Mouse (Mus musculus) erythroblast, adult 5-6 weeks (primary cell): ENCODE data around the gene Nuak2. TPM values are rescaled to one million over a fixed set of nuclear protein-coding genes. Genes with fewer than 3 reads are reported as not detected.
"Not testable (repeated sequence)": the region's sequence is repeated elsewhere in the genome, so short reads cannot be mapped to it uniquely, and the experiment has no call there.

ENCODE experiments used
- ATAC-seq: replicated peaks from 2 replicates; pipeline ENCODE4 v1.8.0; 2016; ENCODE audit warnings: moderate number of reproducible peaks, mild to moderate bottlenecking, moderate TSS enrichment, inconsistent platforms; ENCODE audit not compliant: poor library complexity, low FRiP score, severe bottlenecking
- total RNA-seq, 2 experiments: library from RNA; stranded (forward) in 1 of 2; stranded (reverse) in 1 of 2; fragments of 150-400 nt in 1 of 2; fragments of 200-764, 138-1000 nt in 1 of 2; gene quantifications; 2 replicates each; pipeline versions ENCODE4 v1.2.3 to v1.2.4; 2015 to 2017; ENCODE audit warnings: low replicate concordance in 2 of 2

The Nuak2 gene
- total RNA-seq (2015; ENCODE audit: low replicate concordance) (4.4 and 7.7 TPM in 2 replicates), total RNA-seq (2017; ENCODE audit: low replicate concordance) (1.8 and 3.7 TPM in 2 replicates)

DNA sequence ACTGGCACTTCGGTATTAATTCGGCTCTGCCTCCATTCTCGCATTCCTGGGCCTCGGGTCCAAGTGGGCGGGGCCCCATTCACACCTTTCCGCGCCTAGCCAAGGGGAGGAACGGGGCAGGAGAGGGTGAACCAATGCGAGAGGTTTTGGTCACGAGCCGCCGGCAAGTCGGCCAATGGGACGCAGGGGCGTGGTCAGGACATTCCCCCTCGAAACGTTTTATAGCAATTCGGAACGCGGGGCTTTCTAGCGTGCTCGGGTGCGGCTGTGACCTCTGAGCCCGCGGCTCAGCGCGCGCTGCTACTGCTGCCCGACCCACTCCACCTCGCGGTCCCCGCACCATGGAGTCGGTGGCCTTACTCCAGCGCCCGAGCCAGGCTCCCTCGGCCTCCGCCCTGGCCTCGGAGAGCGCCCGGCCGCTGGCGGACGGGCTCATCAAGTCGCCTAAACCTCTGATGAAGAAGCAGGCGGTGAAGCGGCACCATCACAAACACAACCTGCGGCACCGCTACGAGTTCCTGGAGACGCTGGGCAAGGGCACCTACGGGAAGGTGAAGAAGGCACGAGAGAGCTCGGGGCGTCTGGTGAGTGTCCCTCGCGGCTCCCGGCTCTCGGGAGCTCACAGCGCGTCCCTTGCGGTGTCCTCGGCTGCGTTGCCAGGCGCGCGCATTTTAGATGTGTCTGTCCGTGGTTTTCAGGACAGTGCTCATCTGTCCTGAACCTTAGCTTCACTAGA, at the start of gene Nuak2:
Nuak2 (plus strand) TSS at position 238 of the 736 bp plus-strand sequence.
- ATAC-seq, result peak; percentile 87

DNA sequence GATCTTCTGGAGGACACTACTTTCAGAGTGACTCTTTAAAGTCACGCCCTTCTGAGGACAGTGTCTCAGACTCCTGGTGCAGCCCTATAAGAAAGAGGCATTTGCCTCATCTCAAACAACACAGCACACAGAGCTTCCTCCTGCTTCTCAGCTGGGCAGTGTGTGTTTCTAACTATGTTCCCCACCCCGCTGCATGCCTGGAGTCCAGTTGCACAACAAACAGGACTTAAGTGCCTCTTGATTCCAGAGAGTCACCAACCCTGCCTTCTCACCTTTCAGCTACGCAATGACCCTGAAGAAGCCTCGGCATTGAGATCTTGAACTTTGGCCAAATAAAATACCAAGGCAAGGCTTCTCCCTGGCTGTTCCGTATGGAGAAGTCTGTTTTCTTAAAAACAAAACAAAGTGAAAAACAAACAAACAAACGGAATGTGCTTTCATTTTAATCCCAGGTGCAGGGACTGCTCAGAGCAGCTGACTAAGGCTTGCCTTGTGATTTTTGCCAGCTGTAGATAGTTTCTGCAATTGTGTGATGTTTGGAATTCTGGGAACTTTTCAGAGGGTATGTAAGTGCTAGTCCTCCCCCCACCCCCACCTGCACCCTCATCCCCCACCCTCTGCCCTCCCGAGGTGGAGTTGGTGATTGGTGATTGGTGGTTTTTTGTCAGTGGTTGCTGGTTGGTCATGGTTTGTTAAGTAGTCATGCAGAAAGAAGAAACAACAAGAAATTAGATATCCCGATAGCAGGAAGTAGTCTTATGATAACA, 49.0 kb upstream of the Nuak2 start:
- no peak for ATAC-seq

DNA sequence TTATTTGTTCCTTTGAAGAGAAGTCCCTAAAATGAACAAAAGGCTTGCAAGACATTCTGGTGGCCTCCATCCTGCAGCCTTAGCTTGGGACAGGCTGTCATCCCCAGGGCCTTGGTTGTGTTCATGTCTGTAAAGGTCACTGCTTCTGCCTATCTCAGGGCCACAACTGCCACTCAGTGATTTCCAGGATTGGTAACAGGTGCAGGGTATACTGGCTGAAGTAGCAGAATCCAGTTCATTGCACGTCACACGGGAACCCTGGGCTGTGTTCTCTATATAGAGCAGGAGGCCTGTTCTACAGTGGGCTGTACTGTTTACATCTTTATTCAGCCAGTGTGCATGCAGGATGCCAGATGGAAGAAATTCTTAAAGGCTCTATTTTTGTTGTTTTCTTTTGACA, 48.0 kb upstream of the Nuak2 start:
- no peak for ATAC-seq

GRCm38 (mm10) chr1:132268418-132269060, 47.4 kb upstream of the Nuak2 start:
- ATAC-seq, result no peak

GRCm38 (mm10) chr1:132271237-132271636, 44.7 kb upstream of the Nuak2 start:
- ATAC-seq, result no peak

DNA sequence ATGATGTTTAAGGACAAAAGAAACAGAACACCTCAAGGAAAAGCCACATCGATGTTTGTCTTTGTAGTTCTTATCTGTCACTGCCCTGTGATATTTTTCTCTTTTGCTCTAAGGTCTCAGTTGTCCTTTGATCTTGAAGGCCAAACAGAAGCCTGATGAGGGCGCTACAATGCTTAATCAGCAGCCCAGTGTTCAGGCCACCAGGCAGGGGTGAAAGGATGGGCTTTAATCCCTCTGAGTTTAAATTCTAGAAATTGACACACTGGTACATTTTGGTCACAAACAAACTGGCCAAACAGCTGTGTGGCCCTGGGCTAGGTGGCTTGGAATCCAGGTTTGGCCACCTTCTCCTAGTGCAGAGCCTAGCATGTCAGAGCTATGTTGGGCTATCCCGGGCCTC, 39.2 kb upstream of the Nuak2 start:
- no peak for ATAC-seq

DNA sequence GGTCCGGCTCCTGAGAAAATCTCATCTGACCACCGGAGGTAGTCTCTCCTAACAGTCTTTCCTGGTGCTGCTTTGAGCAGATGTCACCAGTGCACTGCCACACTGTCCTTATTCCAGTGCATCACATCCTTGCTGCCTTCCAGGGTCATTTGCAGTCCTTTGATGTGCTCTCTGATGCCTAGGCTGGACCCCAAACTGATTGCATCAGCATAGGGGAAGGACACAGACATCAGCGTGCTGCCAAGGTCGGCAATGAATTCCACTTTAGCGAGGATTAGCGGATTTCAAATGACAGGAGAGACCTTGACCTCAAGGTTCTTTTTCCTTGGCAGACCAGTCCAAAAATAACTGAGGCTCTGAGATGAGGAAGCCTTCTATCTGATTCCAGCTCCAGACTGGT, 38.8 kb upstream of the Nuak2 start:
- ATAC-seq, result no peak

DNA sequence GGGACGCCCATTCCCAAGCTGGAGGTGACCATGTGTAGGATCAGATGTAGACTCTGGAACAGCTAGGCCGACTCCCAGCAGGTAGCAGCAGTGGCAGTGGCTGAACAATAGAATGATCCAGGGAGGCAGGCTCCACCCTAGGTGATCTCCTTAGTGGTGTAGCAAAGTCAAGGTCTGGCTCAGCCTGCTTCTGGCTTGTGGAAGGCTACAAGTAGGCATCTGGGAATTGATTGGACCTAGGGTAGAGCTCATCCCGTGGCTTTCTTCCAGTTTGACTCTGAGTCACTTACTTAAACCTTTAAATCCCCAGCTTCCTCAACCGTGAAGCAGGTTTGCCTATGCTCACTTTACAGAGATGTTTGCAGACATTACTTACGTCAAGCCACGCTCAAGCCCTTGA, 35.3 kb upstream of the Nuak2 start:
- ATAC-seq, result not testable (repeated sequence)

DNA sequence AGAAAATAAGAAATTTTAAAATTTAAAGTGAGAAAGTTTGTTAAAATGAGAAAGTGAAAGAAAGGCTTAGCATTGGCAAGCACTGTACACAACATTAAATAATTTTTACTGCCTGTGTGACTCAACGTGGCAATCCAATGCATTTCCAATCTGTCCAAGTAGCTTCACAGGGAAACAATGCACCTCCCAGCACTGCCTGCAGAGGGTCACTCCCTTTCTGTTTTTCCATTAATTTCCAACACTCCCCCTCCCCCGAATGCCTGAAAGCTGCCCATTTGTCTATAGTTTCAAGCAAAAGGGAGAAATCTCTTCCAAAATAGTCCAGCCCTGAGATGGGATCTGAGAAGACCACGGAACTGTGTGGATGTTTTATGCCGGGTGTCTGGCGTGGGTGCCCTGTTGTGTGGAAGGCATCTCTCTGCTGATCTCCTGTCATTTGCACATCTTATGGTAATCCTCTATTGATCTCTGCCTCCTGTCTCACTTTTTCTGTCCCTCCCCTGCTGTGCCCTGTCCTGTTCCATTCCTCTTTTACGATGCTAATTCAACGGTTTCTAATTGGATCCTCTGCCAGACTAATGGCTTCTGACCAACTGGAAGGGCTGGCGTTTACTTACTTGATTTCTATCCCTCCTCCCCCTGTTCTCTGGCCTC, 34.3 kb upstream of the Nuak2 start:
- no peak for ATAC-seq

- ATAC-seq, result no peak
Observed at GRCm38 (mm10) chr1:132282177-132282536, 33.8 kb upstream of the Nuak2 start.

GRCm38 (mm10) chr1:132283018-132283417, 32.9 kb upstream of the Nuak2 start:
- ATAC-seq, result no peak

GRCm38 (mm10) chr1:132286735-132287134, 29.2 kb upstream of the Nuak2 start:
- ATAC-seq, result no peak

DNA sequence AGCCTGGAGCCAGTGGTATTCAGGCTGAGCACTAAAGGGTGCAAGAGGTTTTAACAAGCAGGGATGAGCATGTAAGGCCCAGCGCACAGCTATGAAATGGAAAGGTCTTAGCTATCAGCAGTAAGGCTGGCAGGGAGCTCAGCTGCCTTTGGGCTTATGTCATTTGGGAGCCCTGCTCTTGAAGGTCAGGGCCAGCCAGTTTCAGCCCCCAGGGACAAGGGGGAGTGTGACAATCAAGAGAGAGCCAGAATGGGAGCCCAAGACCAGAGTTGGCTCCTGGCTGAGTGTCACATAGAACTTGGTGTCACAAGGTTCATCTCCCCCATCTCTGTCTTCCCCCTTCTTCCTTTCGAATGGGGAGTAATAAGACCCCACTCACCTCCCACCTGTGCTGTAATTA, 28.5 kb upstream of the Nuak2 start:
- ATAC-seq, result no peak

DNA sequence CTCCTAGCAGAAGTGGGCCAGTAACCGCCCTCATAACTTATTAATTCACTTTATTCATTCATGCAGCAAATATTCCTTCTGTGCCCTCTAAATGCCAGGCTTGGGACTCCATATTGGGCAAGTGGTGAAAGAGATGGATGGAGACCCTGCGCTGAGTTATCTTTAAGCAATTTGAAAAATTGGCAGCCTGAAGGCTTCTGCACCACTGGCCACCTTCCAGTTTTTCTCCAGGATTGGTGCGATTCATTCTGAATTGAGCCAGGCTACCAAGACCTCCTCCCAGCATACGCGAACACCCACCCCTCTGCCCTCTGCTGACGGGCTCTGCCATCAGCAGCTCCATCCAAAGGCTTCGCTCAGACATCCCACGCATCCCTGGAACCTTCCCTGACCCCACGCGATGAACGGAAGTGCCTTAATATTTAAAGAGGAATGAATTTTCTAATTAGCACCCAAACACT, 27.9 kb upstream of the Nuak2 start:
- ATAC-seq, result no peak

DNA sequence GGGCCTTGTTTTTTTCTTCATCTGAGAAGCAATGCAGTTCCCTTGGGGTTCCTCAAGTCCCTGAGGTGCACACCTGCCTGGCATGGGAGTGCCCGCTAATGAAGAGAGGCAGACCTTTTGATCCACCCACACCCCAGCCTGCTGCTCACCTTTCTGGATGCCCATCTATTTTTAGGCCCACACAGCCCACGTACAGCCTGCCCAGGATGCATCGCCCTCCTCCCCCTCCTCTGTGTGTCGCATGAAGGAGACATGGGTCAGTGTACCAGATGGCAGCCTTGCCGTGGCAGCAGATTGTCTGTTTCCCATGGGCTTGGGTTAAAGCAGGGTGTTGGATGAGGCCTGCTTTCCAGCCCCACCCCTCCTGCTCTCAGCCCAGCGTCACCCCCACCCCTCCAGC, 26.0 kb upstream of the Nuak2 start:
- no peak for ATAC-seq

GRCm38 (mm10) chr1:132290921-132291675, 24.8 kb upstream of the Nuak2 start:
- ATAC-seq, result no peak

DNA sequence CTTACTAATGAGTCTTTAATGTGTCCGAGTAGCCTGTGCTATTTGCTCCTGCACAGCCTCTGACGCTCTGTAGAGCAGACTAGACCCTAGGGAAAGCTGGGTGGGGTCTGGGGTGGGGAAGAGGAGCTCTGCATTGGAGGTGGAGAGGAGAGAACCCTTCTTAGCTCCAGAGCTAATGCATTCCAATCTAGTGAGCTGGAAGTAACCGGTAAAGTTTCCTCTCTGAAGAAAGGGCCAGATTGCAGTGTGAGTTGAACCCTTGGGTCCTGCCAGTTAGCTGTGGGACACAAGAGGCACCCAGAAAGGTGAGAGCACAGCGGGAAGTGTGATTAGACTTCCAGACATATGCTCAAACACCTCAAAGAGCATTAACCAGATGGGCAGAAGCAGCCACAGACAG, 24.2 kb upstream of the Nuak2 start:
- no peak for ATAC-seq

DNA sequence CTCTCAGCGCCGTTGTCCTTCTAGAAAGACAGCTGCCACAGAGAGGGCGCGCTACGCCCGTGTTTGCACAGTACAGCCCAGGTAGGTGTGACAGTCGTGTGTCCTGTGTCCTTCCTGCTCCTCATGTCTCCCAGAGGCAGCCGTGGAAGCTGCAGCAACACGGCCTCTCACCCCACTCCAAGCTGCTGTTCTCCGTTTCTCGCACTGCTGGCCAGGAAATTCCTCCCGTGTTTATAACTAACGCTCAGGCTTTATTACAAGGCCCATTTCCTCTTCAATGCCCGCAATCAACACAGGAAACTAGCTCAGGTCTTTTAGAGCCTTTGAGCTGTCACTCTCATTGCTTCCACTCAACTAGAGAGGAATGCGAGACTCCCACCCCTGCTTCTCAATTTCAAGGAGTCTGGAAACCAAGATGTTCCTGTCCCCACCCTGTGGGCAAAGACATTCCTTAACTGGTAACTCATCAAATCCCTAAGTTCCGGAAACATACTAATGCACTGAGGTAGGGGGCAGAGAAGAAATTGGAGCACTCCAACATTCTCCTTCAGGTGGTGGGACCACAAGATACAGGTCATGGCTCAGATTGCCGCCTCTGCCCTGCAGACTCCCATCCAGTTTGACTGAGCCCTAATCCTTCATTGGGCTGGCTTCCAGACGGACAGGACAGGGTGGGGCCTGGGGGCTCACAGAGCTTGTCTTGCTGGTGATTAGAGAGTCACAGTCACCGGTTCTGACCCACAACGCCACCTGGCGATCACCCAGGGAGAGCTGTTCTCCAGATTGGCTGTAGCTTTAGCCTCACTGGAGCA, 23.4 kb upstream of the Nuak2 start:
- ATAC-seq, result no peak

- ATAC-seq, result 0 out of 2 replicates have a peak, but pooled peaks have one; percentile 13
Observed at GRCm38 (mm10) chr1:132295506-132295905, 20.4 kb upstream of the Nuak2 start.
